In the genomic region with DNA sequence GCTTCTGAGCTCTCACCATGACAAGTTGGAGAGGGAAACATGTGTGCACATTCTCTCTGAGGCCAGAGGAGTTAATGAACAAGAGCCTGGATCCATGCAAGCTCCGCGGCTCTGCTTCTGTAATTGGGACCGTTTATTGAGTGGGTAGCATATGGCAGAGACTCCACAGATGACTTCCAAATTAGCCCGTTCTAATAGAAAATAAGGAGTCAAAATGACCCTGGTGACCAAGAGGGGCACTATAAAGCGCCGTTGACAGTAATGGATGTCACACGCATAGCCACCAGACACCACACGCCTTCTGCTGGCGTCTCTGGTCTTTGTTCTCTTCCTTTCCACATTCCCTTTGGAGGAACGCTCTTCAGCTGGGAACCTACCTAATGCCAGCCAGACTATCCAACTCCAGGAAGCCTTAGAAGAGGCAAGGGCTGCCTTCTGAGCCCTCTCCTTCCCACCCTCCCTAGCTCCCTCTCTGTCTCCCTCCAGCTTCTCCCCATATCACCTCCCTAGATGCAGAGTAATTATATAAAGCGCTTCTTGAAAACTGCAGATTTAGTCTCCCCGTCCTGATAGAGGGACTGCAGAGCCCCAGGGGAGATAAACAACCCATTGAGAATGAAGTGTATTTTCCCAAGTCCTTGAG, we compare ENCODE assay signal across 14 mouse cellular contexts.
DNase-seq lines count a peak whose midpoint lies in the region; ATAC-seq and TF ChIP-seq lines count a peak whose summit lies in the region.
"Had no signal": no experiment of that assay in that cellular context is flagged by ENCODE, and none has a peak within 500 bp of the region (broad histone marks: within the 10 kb centered on the region; RNA-seq: fewer than 3 reads in every experiment).

No protein-coding gene starts in this region.

- H3K36me3 ChIP-seq in hindbrain, embryonic 11.5 days (ENCODE audit: control insufficient read depth, insufficient read depth, low read length) = no peaks in the 10 kb centered on the region
- H3K36me3 ChIP-seq in midbrain, embryonic 16.5 days (ENCODE audit: control insufficient read depth, insufficient read depth, low read length) = no peaks in the 10 kb centered on the region
- H3K36me3 ChIP-seq: limb, embryonic 13.5 days; lung, embryonic 15.5 days had no signal

- no peak overlapping the region for H3K4me3 ChIP-seq in layer of hippocampus, adult 2 months
- H3K4me3 ChIP-seq in hindbrain, embryonic 11.5 days (ENCODE audit: low read depth, low read length) = no peak overlapping the region
- H3K4me3 ChIP-seq in midbrain, embryonic 16.5 days (ENCODE audit: low read depth, low read length) = no peak overlapping the region
- H3K4me3 ChIP-seq: limb, embryonic 13.5 days; lung, embryonic 15.5 days had no signal

- H3K9ac ChIP-seq in hindbrain, embryonic 11.5 days (ENCODE audit: low read depth, low read length) = no peak overlapping the region
- H3K9ac ChIP-seq in midbrain, embryonic 16.5 days (ENCODE audit: low read depth, low read length) = no peak overlapping the region
- H3K9ac ChIP-seq: limb, embryonic 13.5 days; lung, embryonic 15.5 days had no signal

- 71% methylated on average over 12 of the region's 12 CpGs for WGBS in hindbrain, embryonic 11.5 days
- 62% methylated on average over 12 of the region's 12 CpGs for WGBS in midbrain, embryonic 16.5 days

- no peaks in the 10 kb centered on the region for H3K4me1 ChIP-seq in hindbrain, embryonic 11.5 days (replicated peaks; ENCODE audit: control insufficient read depth, insufficient read depth, low read length)
- H3K4me1 ChIP-seq in midbrain, embryonic 16.5 days (ENCODE audit: control insufficient read depth, insufficient read depth, low read length) = peaks cover 4% of the 10 kb centered on the region; the same call in 1 of the 2 replicates

- TF ChIP-seq CTCF in layer of hippocampus, adult 2 months (conservative IDR thresholded peaks at IDR 0.05) = 0 out of 2 replicates have a peak, but pooled peaks have one; percentile 5

- H3K9me3 ChIP-seq in hindbrain, embryonic 11.5 days (ENCODE audit: control insufficient read depth, low read length) = no peaks in the 10 kb centered on the region
- no peaks in the 10 kb centered on the region for H3K9me3 ChIP-seq in midbrain, embryonic 16.5 days (replicated peaks; ENCODE audit: control insufficient read depth, low read length, poor library complexity, severe bottlenecking)
- H3K9me3 ChIP-seq: limb, embryonic 13.5 days; lung, embryonic 15.5 days had no signal

- no peak overlapping the region for H3K4me2 ChIP-seq in hindbrain, embryonic 11.5 days (replicated peaks; ENCODE audit: low read depth, low read length)
- H3K4me2 ChIP-seq in midbrain, embryonic 16.5 days (ENCODE audit: low read length) = no peak overlapping the region
- H3K4me2 ChIP-seq: limb, embryonic 13.5 days; lung, embryonic 15.5 days had no signal

- peak overlapping the region; percentile 65 for H3K27ac ChIP-seq in layer of hippocampus, adult 2 months
- H3K27ac ChIP-seq in hindbrain, embryonic 11.5 days (ENCODE audit: low read depth, low read length) = peak overlapping the region; percentile 48; the same call in 1 of the 2 replicates
- no peak overlapping the region for H3K27ac ChIP-seq in midbrain, embryonic 16.5 days (ENCODE audit: low read length)
- H3K27ac ChIP-seq: kidney, postnatal 0 days; limb, embryonic 13.5 days; lung, embryonic 15.5 days had no signal

- H3K27me3 ChIP-seq in hindbrain, embryonic 11.5 days (ENCODE audit: control insufficient read depth, insufficient read depth, low read length) = no peaks in the 10 kb centered on the region
- no peaks in the 10 kb centered on the region for H3K27me3 ChIP-seq in midbrain, embryonic 16.5 days (ENCODE audit: control insufficient read depth, insufficient read depth, low read depth, low read length)
- H3K27me3 ChIP-seq: limb, embryonic 13.5 days; lung, embryonic 15.5 days had no signal

- peak; percentile 84 for ATAC-seq in hindbrain, embryonic 11.5 days (ENCODE audit: low FRiP score)
- peak; percentile 27; the same call in 1 of the 2 replicates for ATAC-seq in midbrain, embryonic 16.5 days

- DNase-seq in embryo, embryonic 10.5 days (ENCODE audit: low spot score) = peak; percentile 8
- DNase-seq in embryo, embryonic 9.5 days (ENCODE audit: extremely low spot score) = no peak
- no peak for DNase-seq in layer of hippocampus, adult 2 months (ENCODE audit: low spot score in 2 of 2)
- DNase-seq in layer of hippocampus, adult 9-10 months (ENCODE audit: low spot score) = no peak
- peak; percentile 31 for DNase-seq in hindbrain, embryonic 11.5 days (ENCODE audit: low spot score)
- DNase-seq in layer of hippocampus, postnatal 14 days (ENCODE audit: low spot score in 2 of 2) = no peak
- no peak for DNase-seq in lung, postnatal 10 days
- DNase-seq: embryo, embryonic 11 days; gastrocnemius, postnatal 25 days; right cerebral cortex, postnatal 25 days had no signal

Comparison
In these comparisons a context has a peak if more than half of its experiments do, and no peak if none do; other contexts are left out.
1. DNase-seq: peak in embryo, embryonic 10.5 days (single experiment) and hindbrain, embryonic 11.5 days (single experiment); none in embryo, embryonic 9.5 days (single experiment), layer of hippocampus, adult 2 months (0 of 2), layer of hippocampus, adult 9-10 months (single experiment), layer of hippocampus, postnatal 14 days (0 of 2) and lung, postnatal 10 days (single experiment).